Mouse (Mus musculus) small intestine, adult 2 months (tissue): ENCODE data around the gene Acad12.

Source experiments
- CTCF ChIP-seq: fragments of 200-500 bp; IDR thresholded peaks from 2 replicates; pipeline ENCODE4 v1.5.1; 2012; ENCODE audit warnings: low read depth, mild to moderate bottlenecking, control low read depth, inconsistent platforms, low read length, moderate library complexity, mixed read lengths; ENCODE audit not compliant: insufficient replicate concordance, insufficient read length; ENCODE audit errors: extremely low read depth
- POLR2A ChIP-seq: fragments of 200-500 bp; IDR thresholded peaks from 2 replicates; pipeline ENCODE4 v1.6.1; 2012; ENCODE audit warnings: low read depth, mild to moderate bottlenecking, control low read depth, inconsistent platforms, low read length, moderate library complexity

DNA sequence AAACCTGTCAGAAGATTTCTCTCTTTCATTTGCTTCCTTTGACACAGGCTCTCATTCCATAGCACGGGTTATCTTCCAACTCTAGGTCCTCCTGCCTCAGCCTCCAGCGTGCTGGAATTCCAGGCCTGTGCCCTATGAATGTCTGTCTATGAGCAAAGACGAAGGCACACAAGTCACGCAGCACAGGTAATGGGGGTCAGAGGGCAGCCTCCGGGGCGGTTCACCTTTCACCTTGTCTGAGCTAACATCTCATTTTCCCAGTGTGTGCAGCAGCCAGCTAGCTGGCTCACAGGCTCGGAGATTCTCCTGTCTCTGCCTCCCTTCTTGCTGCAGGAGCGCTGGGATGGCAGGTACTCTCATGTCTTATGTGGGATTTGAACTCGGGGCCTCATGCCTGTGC is 20.9 kb upstream of the Acad12 start:
- TF ChIP-seq CTCF (no peak), POLR2A (no peak)
